Mouse (Mus musculus) thymus, postnatal 36 days (tissue): Measurements from ENCODE around the gene Arhgdia.
"Not testable (repeated sequence)": the region's sequence is repeated elsewhere in the genome, so short reads cannot be mapped to it uniquely, and the experiment has no call there.

ENCODE experiments used
- DNase-seq, 2 experiments: peaks; one replicate each; pipeline ENCODE4 v3.0.0; 2022; ENCODE audit warnings: mixed read lengths in 2 of 2

The Arhgdia gene

GRCm38 (mm10) chr11:120578024-120578693 lies 3.3 kb downstream of the Arhgdia start:
- peak in 1 of 2 experiments; percentile 26 for DNase-seq

GRCm38 (mm10) chr11:120577211-120578023 lies 4.0 kb downstream of the Arhgdia start:
- DNase-seq: no peak

- no peak for DNase-seq
Observed at GRCm38 (mm10) chr11:120576365-120576981, 5.0 kb downstream of the Arhgdia start.

- no peak for DNase-seq
Observed at GRCm38 (mm10) chr11:120575940-120576339, 5.5 kb downstream of the Arhgdia start.

GRCm38 (mm10) chr11:120575046-120575445 lies 6.4 kb downstream of the Arhgdia start:
- DNase-seq: no peak

- no peak for DNase-seq
Observed at GRCm38 (mm10) chr11:120574278-120574600, 7.2 kb downstream of the Arhgdia start.

- no peak for DNase-seq
Observed at GRCm38 (mm10) chr11:120573585-120574277, 7.7 kb downstream of the Arhgdia start.

GRCm38 (mm10) chr11:120572752-120573584 lies 8.5 kb downstream of the Arhgdia start, which contains the start of gene P4hb:
P4hb (minus strand) TSS chr11:120573253.
- peak; percentile 99 for DNase-seq

GRCm38 (mm10) chr11:120572417-120572751 lies 9.0 kb downstream of the Arhgdia start:
- no peak for DNase-seq

GRCm38 (mm10) chr11:120571754-120572416 lies 9.5 kb downstream of the Arhgdia start:
- DNase-seq: no peak

GRCm38 (mm10) chr11:120571122-120571521 lies 10.3 kb downstream of the Arhgdia start:
- DNase-seq: no peak

GRCm38 (mm10) chr11:120568324-120568723 lies 13.1 kb downstream of the Arhgdia start:
- no peak for DNase-seq

- DNase-seq: no peak
Observed at GRCm38 (mm10) chr11:120565114-120565513, 16.3 kb downstream of the Arhgdia start.

GRCm38 (mm10) chr11:120562949-120563348 lies 18.5 kb downstream of the Arhgdia start:
- no peak for DNase-seq

GRCm38 (mm10) chr11:120560952-120561728 lies 20.3 kb downstream of the Arhgdia start:
- DNase-seq: no peak

GRCm38 (mm10) chr11:120558843-120559242 lies 22.6 kb downstream of the Arhgdia start:
- not testable (repeated sequence) for DNase-seq

- DNase-seq: no peak
Observed at GRCm38 (mm10) chr11:120555260-120555659, 26.2 kb downstream of the Arhgdia start.

GRCm38 (mm10) chr11:120554834-120555233 lies 26.6 kb downstream of the Arhgdia start:
- DNase-seq: no peak

GRCm38 (mm10) chr11:120552736-120553135 lies 28.7 kb downstream of the Arhgdia start:
- DNase-seq: no peak

- DNase-seq: no peak
Observed at GRCm38 (mm10) chr11:120550810-120551440, 30.5 kb downstream of the Arhgdia start, which contains the start of gene Ppp1r27. Ppp1r27 (minus strand) TSS chr11:120551132.
